Mouse (Mus musculus) yolk sac, embryonic 10.5 days (tissue): ENCODE measurements around the gene Gtf2h1.
A peak's percentile ranks its signal among the peaks of the same experiment; 100 is the strongest.

Source experiments
- DNase-seq: peaks from one replicate; pipeline ENCODE4 v3.0.0-alpha.2; 2017; ENCODE audit warnings: low spot score

Gene Gtf2h1

DNA sequence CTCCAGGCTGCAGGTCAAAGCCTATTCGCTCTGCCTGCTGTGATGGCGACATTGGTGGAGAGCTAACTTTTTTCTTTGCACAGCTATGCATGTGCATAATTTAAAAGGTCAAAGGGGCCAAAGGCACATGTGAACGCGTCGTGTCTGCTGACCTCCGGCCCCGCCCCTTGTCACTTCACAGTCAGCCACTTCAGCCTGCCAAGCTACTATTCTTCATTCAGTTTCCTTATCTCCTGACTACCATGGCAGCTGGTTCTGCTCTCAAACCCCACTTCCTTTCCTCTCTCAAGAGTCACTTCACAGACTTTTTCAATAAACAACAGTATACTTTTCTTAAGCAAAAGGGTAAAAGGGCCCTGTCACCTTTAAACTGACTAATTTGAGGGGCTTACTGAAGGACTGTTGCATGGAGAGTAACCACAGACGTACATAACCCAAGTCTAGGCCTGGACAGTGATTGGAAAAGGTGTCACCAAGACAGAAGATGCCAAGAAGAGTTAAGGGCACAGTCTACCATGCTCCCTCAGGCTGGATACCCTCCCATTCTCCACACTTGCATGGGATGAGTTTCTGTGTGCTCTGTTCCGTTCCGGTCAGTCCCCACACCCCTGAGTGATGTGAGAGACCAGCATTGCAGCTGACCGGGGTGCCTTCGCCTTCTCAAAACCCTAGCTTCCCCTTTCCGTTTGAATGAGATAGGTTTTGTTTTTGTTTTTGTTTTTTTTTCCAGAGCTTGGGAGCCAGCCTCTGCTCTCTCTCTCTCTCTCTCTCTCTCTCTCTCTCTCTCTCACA is 35.1 kb downstream of the Gtf2h1 start:
- peak; percentile 77 for DNase-seq

DNA sequence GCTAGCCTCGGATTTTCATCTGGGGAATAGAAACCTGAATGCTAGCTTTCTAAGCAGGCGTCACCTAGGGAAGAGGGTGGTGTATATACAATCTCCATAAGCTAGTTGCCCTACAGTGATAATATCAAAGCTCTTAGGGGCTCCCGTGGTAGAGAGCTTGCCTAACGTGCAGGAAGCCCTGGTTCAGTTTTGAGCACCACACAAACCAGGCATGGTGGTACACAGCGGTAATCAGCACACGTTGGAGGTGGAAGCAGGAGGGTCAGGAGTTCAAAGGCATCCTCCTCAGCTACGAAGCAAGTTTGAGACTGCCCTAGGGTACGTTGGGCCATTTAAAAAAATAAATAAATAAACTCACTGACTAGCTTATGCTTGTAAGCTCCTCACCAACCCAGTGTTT is 35.8 kb downstream of the Gtf2h1 start:
- DNase-seq, result peak; percentile 1

DNA sequence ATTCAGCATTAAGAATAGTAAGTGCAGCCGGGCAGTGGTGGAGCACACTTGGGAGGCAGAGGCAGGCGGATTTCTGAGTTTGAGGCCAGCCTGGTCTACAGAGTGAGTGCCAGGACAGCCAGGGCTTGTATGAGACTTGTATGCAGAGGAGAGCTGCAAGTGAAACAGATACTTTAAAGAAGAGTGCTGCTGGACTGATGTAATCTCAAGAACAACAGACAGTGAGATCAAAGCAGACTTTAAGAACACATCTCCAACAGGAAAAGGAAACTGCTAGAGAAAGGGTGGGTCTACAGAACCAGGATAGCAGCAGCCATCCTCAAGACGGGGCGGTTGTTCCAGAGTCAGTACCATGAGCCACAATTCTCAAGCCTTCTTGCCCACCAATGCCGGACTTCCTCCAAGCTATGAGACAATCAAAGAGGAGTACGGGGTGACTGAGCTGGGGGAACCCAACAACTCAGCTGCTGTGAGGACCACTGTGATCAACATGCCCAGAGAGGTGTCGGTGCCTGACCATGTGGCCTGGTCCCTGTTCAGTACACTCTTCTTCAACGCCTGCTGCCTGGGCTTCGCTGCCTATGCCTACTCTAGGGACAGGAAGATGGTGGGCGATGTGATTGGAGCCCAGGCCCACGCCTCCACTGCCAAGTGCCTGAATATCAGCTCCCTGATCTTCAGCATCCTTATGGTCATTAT is 36.4 kb downstream of the Gtf2h1 start:
- DNase-seq, result peak; percentile 3

DNA sequence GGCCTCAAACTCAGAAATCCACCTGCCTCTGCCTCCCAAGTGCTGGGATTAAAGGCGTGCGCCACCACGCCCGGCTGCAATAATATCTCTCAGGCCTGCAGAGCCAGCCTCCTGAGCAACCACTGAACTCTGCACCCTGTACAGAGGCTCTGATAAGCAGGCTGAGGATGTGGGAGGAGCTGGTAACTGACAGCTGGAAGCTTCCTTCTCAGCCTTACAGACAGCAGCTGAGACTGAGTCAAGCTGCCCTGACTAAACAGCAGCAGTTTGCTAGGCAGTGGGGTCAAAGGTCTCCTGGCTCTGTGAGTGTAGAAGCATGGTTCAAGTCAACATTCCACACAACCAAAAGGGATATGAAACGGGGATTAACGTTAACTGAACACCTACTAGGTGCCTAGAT is 37.4 kb downstream of the Gtf2h1 start:
- DNase-seq, result peak; percentile 89

DNA sequence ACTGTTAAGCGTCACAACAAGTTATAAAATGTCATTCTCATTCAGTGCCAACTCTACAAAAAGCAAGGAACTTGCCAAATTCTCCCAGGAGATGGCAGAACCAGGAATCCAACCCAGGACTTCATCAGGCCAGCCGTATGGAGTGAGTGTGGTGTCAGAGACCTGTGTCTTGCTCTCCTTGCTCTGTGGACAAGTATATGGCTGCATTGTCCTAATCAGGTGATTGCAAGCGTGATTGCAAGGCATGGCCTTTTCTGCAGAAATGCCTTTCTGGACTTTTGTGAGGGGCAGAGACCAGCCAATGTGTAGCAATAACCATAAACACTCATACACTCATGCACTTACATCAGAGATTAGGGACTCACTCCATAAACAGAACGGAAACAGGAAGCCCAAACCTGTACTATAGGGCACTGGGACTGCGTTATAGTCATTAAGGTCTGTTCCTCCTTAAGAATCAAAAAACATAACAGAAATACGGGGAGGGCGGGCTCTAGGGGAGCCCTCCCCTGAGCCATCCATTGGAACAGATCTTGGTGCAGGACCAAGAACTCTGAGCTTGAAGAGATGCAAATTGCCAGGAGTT is 37.9 kb downstream of the Gtf2h1 start:
- no peak for DNase-seq

DNA sequence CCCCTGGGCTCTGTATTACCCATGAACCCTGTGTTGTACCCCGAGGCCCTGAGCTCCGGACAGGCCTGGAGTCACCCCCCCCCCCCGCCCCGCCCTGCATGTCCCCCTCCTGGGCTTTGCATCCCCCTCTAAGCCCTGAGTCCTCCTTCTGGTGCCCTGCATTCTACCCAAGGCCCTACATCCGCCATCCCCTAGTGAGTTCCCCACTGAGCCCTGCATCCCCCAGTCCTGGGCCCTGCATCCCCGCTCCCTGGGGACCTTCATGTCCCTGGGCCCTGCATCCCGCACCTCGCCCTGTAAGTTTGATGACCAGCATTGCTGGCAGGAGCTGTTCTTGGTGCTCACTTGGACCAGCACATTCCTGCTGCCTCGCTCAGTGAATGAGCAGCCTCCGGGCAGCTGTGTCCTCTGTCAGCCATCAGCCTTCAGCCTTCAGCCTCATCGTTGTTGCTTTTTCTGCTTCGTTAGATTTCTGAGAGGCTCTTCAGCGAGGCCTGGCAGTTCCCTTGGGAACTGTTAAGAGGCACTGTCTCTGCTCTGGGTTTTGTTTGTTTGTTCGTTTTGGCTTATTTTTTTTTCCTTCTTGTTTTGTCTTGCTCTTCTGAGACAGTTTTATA is 39.2 kb downstream of the Gtf2h1 start:
- DNase-seq, result no peak

DNA sequence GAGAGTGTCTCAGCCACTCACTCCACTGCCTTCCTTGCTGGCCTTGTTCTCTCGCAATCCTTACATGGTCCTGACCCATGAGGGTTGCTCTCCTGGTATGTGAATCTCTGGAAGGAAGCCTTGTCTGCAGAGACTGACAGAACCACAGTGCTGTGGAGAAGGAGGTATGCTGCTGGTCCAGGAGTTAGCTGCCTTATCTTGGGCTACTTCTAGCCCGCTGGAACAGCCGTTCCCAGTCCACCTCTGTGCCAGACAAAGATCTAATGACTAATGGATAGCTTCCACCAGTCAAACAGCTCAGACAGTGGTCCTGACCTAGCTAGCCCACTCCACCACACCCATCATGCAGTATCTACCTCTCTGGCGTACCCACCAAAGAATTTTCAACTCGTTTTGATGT is 40.5 kb downstream of the Gtf2h1 start:
- no peak for DNase-seq

DNA sequence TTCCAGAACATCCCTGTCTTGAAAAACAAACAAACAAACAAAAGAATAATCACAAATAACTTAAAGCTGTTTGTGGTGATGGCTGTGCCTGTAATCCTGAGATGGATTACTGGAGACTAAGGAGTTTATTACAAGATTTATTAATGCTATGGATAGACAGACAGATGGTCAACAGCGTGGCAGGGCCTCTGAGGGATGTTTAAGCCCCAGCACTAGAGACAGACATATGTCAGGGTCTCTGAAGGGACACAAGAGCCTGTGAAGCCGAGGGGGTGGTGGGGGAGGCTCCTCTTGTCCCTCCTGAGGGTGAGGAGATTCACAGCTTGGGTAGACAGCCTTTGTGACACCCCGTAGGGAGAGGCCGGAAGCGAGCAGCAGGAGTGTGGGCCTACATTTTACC is 41.2 kb downstream of the Gtf2h1 start:
- no peak for DNase-seq

DNA sequence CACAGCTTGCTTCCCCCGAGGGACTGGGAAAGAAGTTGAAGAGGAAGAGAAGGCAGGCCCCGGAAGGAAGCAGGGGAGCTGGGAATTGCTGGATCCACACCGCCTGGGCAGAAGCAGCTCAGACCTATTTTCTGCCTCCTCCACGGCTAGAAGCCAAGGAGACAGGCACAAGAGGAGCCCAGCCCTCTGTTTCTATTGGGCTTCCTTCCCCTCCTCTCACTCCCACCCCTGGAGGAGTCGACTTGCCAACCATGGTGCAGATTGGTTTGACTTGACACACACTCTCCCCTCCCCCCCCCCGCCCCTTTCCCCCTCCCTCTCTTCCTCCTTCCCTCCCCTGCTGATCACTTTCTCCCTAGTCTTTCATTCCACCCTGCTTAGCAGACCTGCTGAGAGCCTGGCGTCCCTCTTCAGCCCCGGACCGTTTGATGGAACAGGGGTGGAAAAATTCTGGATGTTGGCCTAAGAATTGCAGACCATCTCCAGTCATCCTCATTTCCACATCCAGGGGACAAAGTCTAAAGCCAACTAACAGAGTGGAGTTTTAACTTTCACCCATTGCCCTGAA is 42.3 kb downstream of the Gtf2h1 start:
- DNase-seq, result peak; percentile 84

DNA sequence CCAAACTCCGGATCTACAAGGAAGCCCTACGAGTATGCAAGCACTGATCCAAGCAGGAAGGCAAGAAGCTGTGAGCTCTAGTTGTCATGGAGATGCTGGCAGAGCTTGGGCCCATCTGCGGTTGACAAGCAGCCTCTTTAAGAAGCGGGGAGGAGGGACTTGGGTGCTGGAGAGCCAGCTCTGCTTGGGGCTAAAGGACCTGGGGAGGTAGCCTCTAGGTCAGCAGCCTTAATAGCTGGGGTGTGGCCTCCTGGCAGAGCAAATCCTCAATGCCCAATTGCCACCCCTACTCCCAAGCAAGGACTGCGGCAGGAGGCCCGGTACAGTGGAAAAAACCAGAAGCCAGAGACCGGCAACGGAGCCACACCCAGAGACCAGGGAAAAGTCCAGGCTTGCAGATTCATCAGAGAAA is 43.0 kb downstream of the Gtf2h1 start:
- peak; percentile 67 for DNase-seq

DNA sequence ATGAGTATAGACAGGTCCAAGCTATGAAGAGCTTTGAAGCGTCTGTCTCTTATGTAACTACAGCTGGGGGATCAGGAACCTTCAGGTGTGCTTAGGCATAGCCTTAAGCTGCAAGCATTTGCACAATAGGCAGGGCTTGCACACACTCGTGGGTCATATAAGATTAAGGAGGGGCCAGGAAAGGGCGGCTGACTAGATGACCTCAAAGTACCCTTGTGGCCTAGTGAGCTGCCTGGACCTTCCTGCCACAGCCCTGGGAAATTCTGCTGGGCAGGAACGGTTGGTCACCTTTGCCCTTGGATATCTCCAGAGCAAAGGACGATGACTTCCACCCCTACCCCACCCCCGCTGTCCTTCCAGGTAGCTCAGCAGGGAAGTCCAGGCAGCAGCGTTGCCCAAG is 43.5 kb downstream of the Gtf2h1 start:
- DNase-seq, result peak; percentile 88

DNA sequence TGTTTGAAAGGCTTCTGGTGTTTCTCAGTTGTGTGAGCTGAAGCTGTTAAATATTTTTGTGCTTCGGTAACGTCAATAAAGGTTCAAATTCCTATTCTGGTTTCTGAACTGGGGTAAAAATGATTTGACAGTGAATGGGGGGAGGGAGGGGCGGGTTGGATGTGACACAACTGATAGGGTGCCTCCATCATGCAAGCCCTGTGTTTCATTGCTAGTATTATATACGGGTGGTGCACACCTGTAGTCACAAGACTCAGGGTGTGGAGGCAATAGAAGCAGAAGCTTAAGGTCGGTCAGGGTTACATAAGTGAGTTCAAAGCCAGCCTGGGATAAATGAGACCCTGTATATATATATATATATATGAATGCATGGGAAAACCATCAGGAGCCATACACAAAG is 44.0 kb downstream of the Gtf2h1 start:
- DNase-seq, result no peak

DNA sequence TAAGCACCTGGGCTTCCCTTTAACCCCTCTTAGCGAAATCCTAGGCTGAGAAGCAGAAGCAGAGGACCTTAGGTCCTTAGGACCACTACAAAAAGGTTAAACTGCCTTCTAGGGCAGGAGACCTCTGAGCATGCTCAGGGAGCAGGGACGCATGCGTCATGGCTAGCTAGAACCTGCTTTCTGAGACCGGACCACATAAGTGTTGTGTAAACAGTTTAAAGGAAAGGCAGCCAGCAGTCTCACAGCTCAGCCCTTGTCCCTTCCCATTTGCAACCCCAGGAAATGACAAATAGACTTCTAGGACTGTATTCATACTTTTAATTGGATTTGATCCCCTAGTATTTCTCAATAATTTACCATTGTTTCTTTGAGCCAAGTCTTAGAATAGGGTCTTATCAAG is 44.4 kb downstream of the Gtf2h1 start:
- DNase-seq, result peak; percentile 62

DNA sequence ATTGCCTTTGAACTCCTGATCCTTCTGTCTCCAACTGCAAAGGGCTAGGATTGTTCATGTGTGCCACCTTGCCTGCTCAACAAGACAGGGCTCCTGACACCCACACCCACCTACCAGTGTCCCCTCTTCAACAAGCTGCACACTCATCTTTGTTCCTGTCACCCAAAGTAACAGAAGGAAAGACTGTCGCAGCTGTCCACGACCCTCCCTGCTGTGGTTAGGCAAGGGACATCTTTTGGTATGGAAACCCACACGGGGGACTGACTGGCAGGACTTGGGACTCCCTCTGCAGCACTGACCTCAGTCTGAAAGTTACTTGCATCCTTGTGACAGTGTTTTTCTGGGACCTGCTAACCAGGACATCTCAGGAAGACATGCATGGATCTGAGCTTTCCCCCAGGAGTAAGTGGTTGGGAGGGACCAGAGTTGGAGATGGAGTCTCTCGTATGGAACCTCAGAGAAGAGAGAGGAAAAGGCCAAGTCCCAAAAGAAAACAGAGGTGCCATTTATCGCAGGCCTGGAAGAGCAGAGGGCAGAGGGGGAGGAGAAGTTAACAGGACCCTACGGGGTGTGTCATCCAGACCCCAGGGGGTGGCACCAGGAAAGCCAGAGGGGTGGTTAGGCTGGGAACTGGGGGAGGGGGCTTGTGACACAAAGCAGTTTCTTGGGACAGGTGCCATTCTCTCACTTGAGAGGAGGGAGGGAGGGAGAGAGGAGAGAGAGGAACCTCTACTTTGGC is 45.1 kb downstream of the Gtf2h1 start, which contains the start of gene Ldha:
Ldha (plus strand) TSS at position 689 of the 739 bp plus-strand sequence.
- no peak for DNase-seq

DNA sequence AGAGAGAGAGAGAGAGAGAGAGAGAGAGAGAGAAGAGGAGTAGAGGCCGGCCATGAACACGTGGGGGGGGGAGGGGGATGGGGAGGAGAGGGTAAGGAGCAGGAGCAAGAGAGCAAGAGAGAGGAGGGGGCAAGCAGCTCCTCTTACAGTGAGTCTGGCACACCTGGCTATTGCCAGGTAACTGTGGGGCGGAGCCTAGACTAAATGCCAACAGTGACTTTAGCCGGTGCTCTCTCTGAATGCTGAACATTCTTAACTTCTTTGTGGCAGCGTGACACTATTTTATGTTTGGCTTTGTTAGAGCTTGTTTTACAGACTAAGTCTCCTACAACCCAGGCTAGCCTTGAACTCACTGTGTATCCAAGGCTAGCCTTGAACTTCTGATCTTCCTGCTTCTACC is 46.4 kb downstream of the Gtf2h1 start:
- DNase-seq, result no peak

DNA sequence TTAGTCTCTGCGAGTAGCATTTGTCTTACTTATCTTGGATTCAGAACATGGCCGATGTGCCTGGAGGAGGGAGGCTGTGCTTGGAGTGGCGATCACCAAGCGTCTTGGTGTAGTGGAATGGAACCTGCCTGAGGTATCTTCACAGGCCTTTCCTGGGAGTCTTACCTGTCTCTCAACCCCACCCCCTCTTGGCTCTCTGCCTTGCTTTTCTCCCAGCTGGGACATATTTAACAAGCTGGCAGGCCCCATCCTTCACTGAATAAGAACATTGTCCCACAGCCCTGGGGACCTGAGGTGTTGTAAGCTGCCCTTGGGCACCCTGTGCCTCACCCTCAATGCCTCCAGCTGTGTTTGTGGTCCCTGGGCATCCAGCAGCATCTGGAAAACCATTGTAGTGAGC is 47.7 kb downstream of the Gtf2h1 start:
- DNase-seq, result no peak

DNA sequence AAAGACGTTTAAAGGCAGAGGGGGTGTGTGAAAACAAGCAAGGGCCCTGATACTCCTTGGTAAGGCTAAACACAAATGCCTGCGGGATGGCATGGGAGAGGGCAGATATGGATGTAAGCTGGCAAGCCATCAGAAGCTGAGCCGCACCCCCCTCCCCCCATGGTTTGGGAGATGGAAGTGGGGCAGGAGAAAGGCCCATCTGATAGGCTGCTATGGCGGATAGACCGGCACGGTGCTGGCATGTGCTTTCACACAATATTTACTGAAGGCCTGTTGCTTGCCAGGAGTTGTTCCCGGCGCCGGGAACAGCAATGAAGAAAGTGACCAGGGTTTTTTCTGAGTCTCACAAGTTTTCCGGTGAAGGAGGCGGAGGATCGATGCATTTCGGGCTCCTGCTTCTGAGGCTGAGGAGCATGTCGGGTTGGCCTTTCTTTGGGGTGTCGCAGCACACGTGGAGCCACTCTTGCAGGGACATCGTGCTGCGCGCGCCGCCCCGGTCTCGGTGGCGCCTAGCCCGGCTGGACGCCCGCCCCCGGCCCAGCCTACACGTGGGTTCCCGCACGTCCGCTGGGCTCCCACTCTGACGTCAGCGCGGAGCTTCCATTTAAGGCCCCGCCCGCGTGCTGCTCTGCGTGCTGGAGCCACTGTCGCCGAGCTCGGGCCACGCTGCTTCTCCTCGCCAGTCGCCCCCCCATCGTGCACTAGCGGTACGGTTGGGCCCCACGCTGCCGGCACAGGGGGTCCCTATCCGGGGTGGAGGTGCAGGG is 49.5 kb downstream of the Gtf2h1 start:
- peak; percentile 92 for DNase-seq

DNA sequence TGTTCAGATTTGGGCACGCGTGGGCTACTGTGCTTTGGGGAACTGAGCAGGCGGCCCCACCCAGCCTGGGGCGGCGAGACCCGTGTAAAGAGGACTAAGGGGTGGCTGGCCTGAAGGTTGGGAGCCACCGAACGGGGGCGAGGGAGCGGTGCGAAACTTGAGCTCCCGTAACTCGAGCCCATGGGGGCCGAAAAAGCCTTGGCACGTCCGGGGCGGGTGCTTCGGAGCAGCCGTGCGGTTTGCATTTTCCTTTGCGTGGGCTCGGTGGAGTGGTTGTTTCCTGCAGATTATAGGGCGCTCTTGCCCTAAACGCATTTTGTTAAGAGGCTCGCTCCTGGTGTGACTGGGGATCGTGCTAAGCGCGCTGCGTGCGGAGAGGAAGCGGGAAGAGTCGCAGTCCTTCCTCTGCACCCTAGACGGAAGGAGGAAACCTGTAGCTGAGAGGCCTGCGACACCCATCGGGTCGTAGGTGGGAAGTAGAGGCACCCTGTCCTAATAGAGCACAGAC is 50.1 kb downstream of the Gtf2h1 start:
- DNase-seq, result peak; percentile 43

DNA sequence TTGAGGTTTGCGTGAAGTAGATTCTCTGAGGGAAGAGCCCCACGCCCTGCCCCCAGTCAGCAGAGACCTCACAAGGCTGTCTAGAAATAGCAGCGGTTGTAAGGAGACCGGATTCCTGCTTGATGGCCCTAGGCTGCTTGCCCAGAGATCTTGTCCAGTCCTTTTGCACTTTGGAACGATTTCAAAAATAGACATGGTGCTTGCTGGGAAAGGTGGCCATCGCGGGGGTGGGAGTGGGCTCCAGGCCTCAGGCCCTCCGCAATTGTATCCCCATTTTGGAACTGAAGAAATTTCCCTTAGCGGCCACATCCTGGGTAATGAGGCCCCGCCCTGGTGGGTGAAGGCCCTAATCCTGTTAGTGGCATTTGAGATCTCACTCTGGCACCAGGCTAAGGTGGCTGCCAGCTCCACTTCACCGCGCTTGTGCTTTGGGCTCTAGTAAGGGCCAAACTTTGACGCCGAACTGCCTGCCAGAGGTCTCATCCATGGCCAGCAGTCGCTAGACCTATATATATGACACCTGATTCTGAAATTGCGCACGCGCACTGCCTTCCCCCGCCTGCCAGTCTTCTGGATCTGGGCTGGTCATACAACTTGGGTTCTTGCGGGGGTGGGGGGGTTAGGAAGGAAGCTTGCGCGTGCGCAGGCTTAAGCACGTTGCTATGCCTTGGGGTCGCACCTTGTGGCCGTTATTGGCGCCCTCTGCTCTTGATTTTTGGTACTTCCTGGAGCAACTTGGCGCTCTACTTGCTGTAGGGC is 50.8 kb downstream of the Gtf2h1 start:
- DNase-seq, result peak; percentile 82

DNA sequence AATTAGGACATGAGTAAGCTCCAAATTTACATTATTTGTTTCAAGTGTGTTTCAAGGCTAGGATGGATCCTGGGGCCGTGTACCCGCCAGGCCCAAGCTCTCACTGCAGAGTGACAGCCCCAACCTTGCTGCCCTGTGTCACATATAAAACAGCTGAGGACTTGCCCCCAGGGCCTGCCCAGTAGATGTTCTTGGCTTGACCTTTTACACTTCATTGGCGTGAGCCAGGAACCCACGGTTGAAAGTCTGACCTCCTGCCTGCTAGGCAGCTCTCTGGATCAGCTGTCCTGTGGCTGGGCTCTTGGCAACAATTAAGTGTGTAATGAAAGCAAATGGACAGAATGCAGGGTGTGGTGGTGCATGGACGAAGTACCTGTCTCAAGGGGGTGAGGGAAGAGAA is 53.4 kb downstream of the Gtf2h1 start:
- DNase-seq, result no peak
